Mouse (Mus musculus) heart, postnatal 0 days (tissue): Measurements from ENCODE around the gene Ltbp1.

ENCODE experiments used
- CTCF ChIP-seq: IDR thresholded peaks from 2 replicates; pipeline ENCODE4 v1.5.1; 2016; ENCODE audit warnings: antibody characterized with exemption, control low read depth, low read depth
- EP300 ChIP-seq: IDR thresholded peaks from 2 replicates; pipeline ENCODE4 v1.6.1; 2016; ENCODE audit warnings: antibody characterized with exemption, low read depth

DNA sequence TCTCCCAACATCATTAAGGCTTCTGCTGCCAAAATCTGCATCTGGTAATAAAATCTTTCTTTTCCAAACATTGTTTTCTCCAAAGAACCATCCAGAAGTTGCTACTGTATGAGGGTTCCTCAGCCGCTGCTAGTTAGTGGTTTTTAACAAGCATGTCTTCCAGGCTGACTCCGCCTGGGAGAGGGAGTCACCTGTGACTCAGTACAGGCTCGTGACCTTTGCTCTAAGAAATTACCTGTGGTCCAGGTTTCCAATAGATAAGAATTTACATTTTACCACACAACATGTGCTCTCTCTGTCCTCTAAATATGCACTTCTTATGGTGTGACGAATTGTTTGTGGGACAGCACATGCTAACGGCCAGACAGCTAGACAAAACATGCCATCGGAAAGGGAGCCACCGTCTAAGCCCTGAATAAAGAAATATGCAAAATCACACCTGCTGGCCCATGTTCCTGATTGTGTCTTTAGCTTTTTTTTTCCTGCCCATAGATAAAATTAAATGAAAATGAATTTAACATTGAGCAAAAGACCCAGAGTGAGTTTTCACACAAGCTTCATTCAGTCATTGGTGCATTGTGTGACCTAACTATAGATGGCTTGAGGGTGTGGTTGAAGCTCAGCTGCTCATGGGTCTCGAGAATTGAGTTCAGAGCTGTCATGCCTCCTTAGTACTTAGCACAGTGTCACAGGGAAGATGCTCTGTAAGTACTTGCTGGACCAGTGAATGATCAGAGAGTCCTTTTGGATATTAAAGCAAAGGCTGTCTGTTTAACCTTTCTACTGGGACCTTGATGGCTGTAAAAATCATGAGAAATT lies 29.0 kb upstream of the Ltbp1 start:
- no peak for TF ChIP-seq EP300
- TF ChIP-seq CTCF = no peak
